Mouse (Mus musculus): ENCODE measurements around the gene Htr2a.

The Htr2a gene

GRCm38 (mm10) chr14:74699241-74699640 lies 58.6 kb downstream of the Htr2a start:
- WGBS, result 86% methylated on average over 3 of the region's 3 CpGs

- WGBS, result 71% methylated on average over 6 of the region's 6 CpGs
These were observed 63.3 kb downstream of the Htr2a start for GRCm38 (mm10) chr14:74703930-74704329.

GRCm38 (mm10) chr14:74709054-74709453 lies 68.4 kb downstream of the Htr2a start:
- WGBS, result 5% methylated on average over 3 of the region's 3 CpGs

GRCm38 (mm10) chr14:74723541-74723940 lies 82.9 kb downstream of the Htr2a start:
- 73% methylated on average over 3 of the region's 3 CpGs for WGBS

- 30% methylated on average over 9 of the region's 9 CpGs for WGBS
These were observed 90.8 kb downstream of the Htr2a start for GRCm38 (mm10) chr14:74731221-74732078.

- under 1% methylated on average over 53 of the region's 53 CpGs for WGBS
These were observed 91.6 kb downstream of the Htr2a start, which contains the start of gene Esd for GRCm38 (mm10) chr14:74732079-74732783. Gene Esd (plus strand): TSS chr14:74732297.

GRCm38 (mm10) chr14:74733397-74733796 lies 92.8 kb downstream of the Htr2a start:
- 52% methylated on average over 2 of the region's 2 CpGs for WGBS

- 92% methylated on average over 6 of the region's 6 CpGs for WGBS
These were observed 94.8 kb downstream of the Htr2a start for GRCm38 (mm10) chr14:74735471-74735870.

GRCm38 (mm10) chr14:74736850-74737249 lies 96.2 kb downstream of the Htr2a start:
- 93% methylated on average over 6 of the region's 6 CpGs for WGBS
